Mouse (Mus musculus) stomach, embryonic 15.5 days (tissue): Measurements from ENCODE around the gene Ccdc85c. TPM values are rescaled to one million over a fixed set of nuclear protein-coding genes. Genes with fewer than 3 reads are reported as not detected.

Experiments used
- ATAC-seq: fragments of 200-750 bp; cut with Nextera tagmentation; 2 replicates; pipeline ENCODE4 v1.8.0; 2017; ENCODE audit warnings: low read depth, moderate number of reproducible peaks, moderate TSS enrichment; ENCODE audit not compliant: insufficient read depth, low FRiP score
- H3K27ac ChIP-seq: fragments of 300-500 bp; sonication (generic); 2 replicates; pipeline ENCODE4 v1.5.1; 2015; ENCODE audit warnings: mild to moderate bottlenecking, inconsistent platforms
- H3K27me3 ChIP-seq: fragments of 300-500 bp; sonication (generic); replicated peaks from 2 replicates; pipeline ENCODE4 v1.6.1; 2015; ENCODE audit warnings: inconsistent platforms
- H3K36me3 ChIP-seq: fragments of 300-500 bp; sonication (generic); 2 replicates; pipeline ENCODE4 v1.6.1; 2015; ENCODE audit warnings: inconsistent platforms
- H3K4me1 ChIP-seq: fragments of 300-500 bp; sonication (generic); 2 replicates; pipeline ENCODE4 v1.6.1; 2015; ENCODE audit warnings: inconsistent platforms
- H3K4me2 ChIP-seq: fragments of 300-500 bp; sonication (generic); 2 replicates; pipeline ENCODE4 v1.6.1; 2015; ENCODE audit warnings: mild to moderate bottlenecking, inconsistent platforms
- H3K4me3 ChIP-seq: fragments of 300-500 bp; sonication (generic); replicated peaks from 2 replicates; pipeline ENCODE4 v1.5.1; 2015; ENCODE audit warnings: inconsistent platforms
- H3K9ac ChIP-seq: fragments of 300-500 bp; sonication (generic); 2 replicates; pipeline ENCODE4 v1.6.1; 2015; ENCODE audit warnings: inconsistent platforms
- H3K9me3 ChIP-seq: fragments of 300-500 bp; sonication (generic); 2 replicates; pipeline ENCODE4 v1.6.1; 2016; ENCODE audit warnings: inconsistent platforms
- WGBS: fragments of 180-500 bp; shearing (Covaris S2); methylation state at CpG from one replicate; pipeline ENCODE4 v1.1.7; 2015; 5-methylcytosine and 5-hydroxymethylcytosine counted together
- polyA plus RNA-seq: library from polyadenylated mRNA; unstranded; fragments of >200 nt; fragmentation: Nextera tagmentation; extraction: Ambion mirVana; gene quantifications from 2 replicates; pipeline ENCODE4 v1.2.1, GENCODE M21; 2015

Ccdc85c gene
- polyA plus RNA-seq, 1 experiment from 2014 or later: 7.9 TPM

GRCm38 (mm10) chr12:108244778-108245177 lies 30.4 kb downstream of the Ccdc85c start:
- Histone ChIP-seq H3K27ac (peak overlapping the region; percentile 76), H3K27me3 (no peaks in the 10 kb centered on the region), H3K9me3 (no peaks in the 10 kb centered on the region), H3K4me3 (no peak overlapping the region), H3K36me3 (no peaks in the 10 kb centered on the region), H3K4me1 (peaks cover 71% of the 10 kb centered on the region), H3K4me2 (peak overlapping the region; percentile 17; the same call in 1 of the 2 replicates), H3K9ac (no peak overlapping the region)
- ATAC-seq: peak; percentile 34
- WGBS: 3% methylated on average over 8 of the region's 8 CpGs

GRCm38 (mm10) chr12:108242243-108242745 lies 32.9 kb downstream of the Ccdc85c start:
- Histone ChIP-seq H3K4me2 (no peak overlapping the region), H3K36me3 (no peaks in the 10 kb centered on the region), H3K9me3 (no peaks in the 10 kb centered on the region), H3K4me3 (no peak overlapping the region), H3K4me1 (peaks cover 68% of the 10 kb centered on the region), H3K27ac (no peak overlapping the region), H3K27me3 (no peaks in the 10 kb centered on the region), H3K9ac (no peak overlapping the region)
- ATAC-seq: no peak
- 85% methylated on average over 20 of the region's 20 CpGs for WGBS

GRCm38 (mm10) chr12:108241626-108242025 lies 33.6 kb downstream of the Ccdc85c start:
- 49% methylated on average over 6 of the region's 6 CpGs for WGBS
- H3K4me3 ChIP-seq: no peak overlapping the region
- H3K27ac ChIP-seq: no peak overlapping the region
- ATAC-seq: no peak
- H3K9ac ChIP-seq: no peak overlapping the region
- no peaks in the 10 kb centered on the region for H3K9me3 ChIP-seq
- H3K36me3 ChIP-seq: no peaks in the 10 kb centered on the region
- H3K27me3 ChIP-seq: no peaks in the 10 kb centered on the region
- no peak overlapping the region for H3K4me2 ChIP-seq
- H3K4me1 ChIP-seq: peaks cover 68% of the 10 kb centered on the region

GRCm38 (mm10) chr12:108240953-108241588 lies 34.2 kb downstream of the Ccdc85c start:
- 38% methylated on average over 21 of the region's 21 CpGs for WGBS
- H3K9me3 ChIP-seq: no peaks in the 10 kb centered on the region
- no peak overlapping the region for H3K9ac ChIP-seq
- H3K4me2 ChIP-seq: no peak overlapping the region
- no peaks in the 10 kb centered on the region for H3K36me3 ChIP-seq
- no peak overlapping the region for H3K4me3 ChIP-seq
- H3K27me3 ChIP-seq: no peaks in the 10 kb centered on the region
- peaks cover 68% of the 10 kb centered on the region for H3K4me1 ChIP-seq
- peak overlapping the region; percentile 11; the same call in 1 of the 2 replicates for H3K27ac ChIP-seq
- 0 out of 2 replicates have a peak, but pooled peaks have one; percentile 6 for ATAC-seq

GRCm38 (mm10) chr12:108240401-108240890 lies 34.8 kb downstream of the Ccdc85c start:
- Histone ChIP-seq H3K4me3 (no peak overlapping the region), H3K27me3 (no peaks in the 10 kb centered on the region), H3K9me3 (no peaks in the 10 kb centered on the region), H3K27ac (no peak overlapping the region), H3K9ac (no peak overlapping the region), H3K36me3 (no peaks in the 10 kb centered on the region), H3K4me2 (no peak overlapping the region), H3K4me1 (peaks cover 69% of the 10 kb centered on the region)
- 67% methylated on average over 13 of the region's 13 CpGs for WGBS
- no peak for ATAC-seq

- H3K4me2 ChIP-seq: no peak overlapping the region
- no peaks in the 10 kb centered on the region for H3K9me3 ChIP-seq
- H3K9ac ChIP-seq: no peak overlapping the region
- no peak for ATAC-seq
- no peak overlapping the region for H3K4me3 ChIP-seq
- H3K4me1 ChIP-seq: peaks cover 66% of the 10 kb centered on the region
- WGBS: 62% methylated on average over 5 of the region's 5 CpGs
- H3K27me3 ChIP-seq: no peaks in the 10 kb centered on the region
- H3K27ac ChIP-seq: no peak overlapping the region
- H3K36me3 ChIP-seq: no peaks in the 10 kb centered on the region
Observed at GRCm38 (mm10) chr12:108239441-108239840, 35.8 kb downstream of the Ccdc85c start.

GRCm38 (mm10) chr12:108238395-108239035 lies 36.7 kb downstream of the Ccdc85c start:
- 80% methylated on average over 17 of the region's 17 CpGs for WGBS
- no peaks in the 10 kb centered on the region for H3K9me3 ChIP-seq
- H3K36me3 ChIP-seq: no peaks in the 10 kb centered on the region
- H3K27ac ChIP-seq: no peak overlapping the region
- no peak overlapping the region for H3K9ac ChIP-seq
- H3K4me2 ChIP-seq: no peak overlapping the region
- no peak overlapping the region for H3K4me3 ChIP-seq
- no peaks in the 10 kb centered on the region for H3K27me3 ChIP-seq
- ATAC-seq: no peak
- H3K4me1 ChIP-seq: peaks cover 62% of the 10 kb centered on the region

- no peak overlapping the region for H3K9ac ChIP-seq
- H3K27me3 ChIP-seq: no peaks in the 10 kb centered on the region
- H3K9me3 ChIP-seq: no peaks in the 10 kb centered on the region
- no peaks in the 10 kb centered on the region for H3K36me3 ChIP-seq
- no peak for ATAC-seq
- H3K4me3 ChIP-seq: no peak overlapping the region
- H3K4me1 ChIP-seq: peaks cover 61% of the 10 kb centered on the region
- no peak overlapping the region for H3K4me2 ChIP-seq
- no peak overlapping the region for H3K27ac ChIP-seq
- 72% methylated on average over 6 of the region's 6 CpGs for WGBS
Observed at GRCm38 (mm10) chr12:108237300-108238006, 37.8 kb downstream of the Ccdc85c start.

GRCm38 (mm10) chr12:108235976-108236555 lies 39.2 kb downstream of the Ccdc85c start:
- peaks cover 53% of the 10 kb centered on the region for H3K4me1 ChIP-seq
- WGBS: 75% methylated on average over 18 of the region's 18 CpGs
- H3K27ac ChIP-seq: no peak overlapping the region
- H3K4me2 ChIP-seq: no peak overlapping the region
- ATAC-seq: no peak
- H3K9me3 ChIP-seq: no peaks in the 10 kb centered on the region
- H3K36me3 ChIP-seq: no peaks in the 10 kb centered on the region
- no peak overlapping the region for H3K4me3 ChIP-seq
- H3K9ac ChIP-seq: no peak overlapping the region
- H3K27me3 ChIP-seq: no peaks in the 10 kb centered on the region

GRCm38 (mm10) chr12:108234832-108235602 lies 40.2 kb downstream of the Ccdc85c start:
- Histone ChIP-seq H3K4me1 (peaks cover 43% of the 10 kb centered on the region), H3K9me3 (no peaks in the 10 kb centered on the region), H3K27me3 (no peaks in the 10 kb centered on the region), H3K4me3 (no peak overlapping the region), H3K36me3 (no peaks in the 10 kb centered on the region), H3K9ac (no peak overlapping the region), H3K4me2 (no peak overlapping the region), H3K27ac (0 out of 2 replicates have a peak overlapping the region, but pooled peaks have one; percentile 41)
- WGBS: 60% methylated on average over 14 of the region's 14 CpGs
- peak; percentile 33; the same call in 1 of the 2 replicates for ATAC-seq

- Histone ChIP-seq H3K36me3 (no peaks in the 10 kb centered on the region), H3K9me3 (no peaks in the 10 kb centered on the region), H3K4me3 (no peak overlapping the region), H3K4me1 (peaks cover 41% of the 10 kb centered on the region), H3K27ac (no peak overlapping the region), H3K27me3 (no peaks in the 10 kb centered on the region), H3K9ac (no peak overlapping the region), H3K4me2 (no peak overlapping the region)
- ATAC-seq: no peak
- WGBS: 70% methylated on average over 6 of the region's 6 CpGs
Observed at GRCm38 (mm10) chr12:108233736-108234135, 41.5 kb downstream of the Ccdc85c start.
